Mouse (Mus musculus) gonadal fat pad, adult 2 months (tissue): ENCODE measurements around the gene Mfap5. TPM values are rescaled to one million over a fixed set of nuclear protein-coding genes. Genes with fewer than 3 reads are reported as not detected.
"Not testable (repeated sequence)": the region's sequence is repeated elsewhere in the genome, so short reads cannot be mapped to it uniquely, and the experiment has no call there.

Experiments
- DNase-seq: peaks from one replicate; pipeline ENCODE4 v3.0.0-alpha.2; 2012; ENCODE audit warnings: low read depth
- polyA plus RNA-seq: library from polyadenylated mRNA; depleted of rRNA; stranded (reverse); fragments of >200 nt; gene quantifications from 2 replicates; pipeline ENCODE4 v1.2.3, GENCODE M21; 2012; rRNA removed

Mfap5 gene
- polyA plus RNA-seq, 1 experiment = 198 TPM

- no peak for DNase-seq
Measured at GRCm38 (mm10) chr6:122560427-122560826, 54.8 kb downstream of the Mfap5 start.

GRCm38 (mm10) chr6:122561005-122561404, 55.4 kb downstream of the Mfap5 start:
- DNase-seq = no peak

- no peak for DNase-seq
Measured at GRCm38 (mm10) chr6:122562463-122562862, 56.8 kb downstream of the Mfap5 start.

- DNase-seq = no peak
Measured at GRCm38 (mm10) chr6:122565070-122565784, 59.6 kb downstream of the Mfap5 start.

GRCm38 (mm10) chr6:122569113-122569512, 63.5 kb downstream of the Mfap5 start:
- no peak for DNase-seq

- no peak for DNase-seq
Measured at GRCm38 (mm10) chr6:122569762-122570161, 64.1 kb downstream of the Mfap5 start.

- DNase-seq = no peak
Measured at GRCm38 (mm10) chr6:122570695-122571616, 65.3 kb downstream of the Mfap5 start.

- DNase-seq = no peak
Measured at GRCm38 (mm10) chr6:122571617-122571959, 65.9 kb downstream of the Mfap5 start.

- DNase-seq = not testable (repeated sequence)
Measured at GRCm38 (mm10) chr6:122575037-122575436, 69.4 kb downstream of the Mfap5 start.

- DNase-seq = no peak
Measured at GRCm38 (mm10) chr6:122577030-122577429, 71.4 kb downstream of the Mfap5 start.

Other genes starting within 250 kb of the Mfap5 start
- 0.33 and 0.45 TPM in 2 replicates for gene Klrg1, start 223.0 kb upstream of the Mfap5 start, polyA plus RNA-seq
- gene M6pr, start 197.1 kb upstream of the Mfap5 start, polyA plus RNA-seq = 94.5 and 94.8 TPM in 2 replicates
- gene Phc1, start 165.3 kb upstream of the Mfap5 start, polyA plus RNA-seq = 25.1 and 42.5 TPM in 2 replicates
- 2.2 and 2.9 TPM in 2 replicates for gene Rimklb, start 7.1 kb upstream of the Mfap5 start, polyA plus RNA-seq
- not detected in 2 replicates for gene Aicda, start 48.0 kb downstream of the Mfap5 start, polyA plus RNA-seq
- gene Apobec1, start 96.6 kb downstream of the Mfap5 start, polyA plus RNA-seq = 31.5 and 39.9 TPM in 2 replicates
- gene Gdf3, start 104.2 kb downstream of the Mfap5 start, polyA plus RNA-seq = 0.04 and 0.06 TPM in 2 replicates
- not detected in 2 replicates for gene Dppa3, start 120.6 kb downstream of the Mfap5 start, polyA plus RNA-seq
- gene Nanog, start 201.6 kb downstream of the Mfap5 start, polyA plus RNA-seq = 0.23 and 0.29 TPM in 2 replicates